Mouse (Mus musculus) small intestine, adult 2 months (tissue): Measurements from ENCODE around the gene Il15. TPM values are rescaled to one million over a fixed set of nuclear protein-coding genes. Genes with fewer than 3 reads are reported as not detected.

Experiments
- H3K27ac ChIP-seq: fragments of 200-500 bp; 2 replicates; pipeline ENCODE4 v1.5.1; 2012; ENCODE audit warnings: low read depth, low read length, control low read depth, inconsistent platforms; ENCODE audit not compliant: insufficient read depth
- H3K27me3 ChIP-seq: fragments of 200-500 bp; 2 replicates; pipeline ENCODE4 v1.6.1; 2012; ENCODE audit warnings: mild to moderate bottlenecking, moderate library complexity, low read length, inconsistent platforms; ENCODE audit not compliant: control insufficient read depth, insufficient read depth
- H3K36me3 ChIP-seq: fragments of 200-500 bp; 2 replicates; pipeline ENCODE4 v1.6.1; 2012; ENCODE audit warnings: mild to moderate bottlenecking, low read length, control low read depth, inconsistent platforms; ENCODE audit not compliant: control insufficient read depth, insufficient read depth
- H3K4me1 ChIP-seq: fragments of 200-500 bp; 2 replicates; pipeline ENCODE4 v1.6.1; 2012; ENCODE audit warnings: low read length, inconsistent platforms, mixed read lengths; ENCODE audit not compliant: control insufficient read depth, insufficient read depth, insufficient read length
- H3K4me3 ChIP-seq: fragments of 200-500 bp; 2 replicates; pipeline ENCODE4 v1.5.1; 2012; ENCODE audit warnings: low read depth, mild to moderate bottlenecking, control low read depth, inconsistent platforms, low read length, moderate library complexity
- CTCF ChIP-seq: fragments of 200-500 bp; IDR thresholded peaks from 2 replicates; pipeline ENCODE4 v1.5.1; 2012; ENCODE audit warnings: low read depth, mild to moderate bottlenecking, control low read depth, inconsistent platforms, low read length, moderate library complexity, mixed read lengths; ENCODE audit not compliant: insufficient replicate concordance, insufficient read length; ENCODE audit errors: extremely low read depth
- POLR2A ChIP-seq: fragments of 200-500 bp; IDR thresholded peaks from 2 replicates; pipeline ENCODE4 v1.6.1; 2012; ENCODE audit warnings: low read depth, mild to moderate bottlenecking, control low read depth, inconsistent platforms, low read length, moderate library complexity
- WGBS: fragments of 180-500 bp; shearing (Covaris S2); methylation state at CpG from one replicate; pipeline ENCODE4 v1.1.7; 2018; 5-methylcytosine and 5-hydroxymethylcytosine counted together
- polyA plus RNA-seq: library from polyadenylated mRNA; depleted of rRNA; stranded (reverse); fragments of >200 nt; gene quantifications from 2 replicates; pipeline ENCODE4 v1.2.3, GENCODE M21; 2012

Gene Il15
- polyA plus RNA-seq, 1 experiment, result 27.2 TPM

GRCm38 (mm10) chr8:82402261-82402685, 749 bp downstream of the Il15 start:
- Histone ChIP-seq H3K4me3 (peak overlapping the region; percentile 63), H3K4me1 (peaks cover 14% of the 10 kb centered on the region; the same call in 1 of the 2 replicates), H3K36me3 (0 out of 2 replicates have a peak, but pooled peaks cover 1% of the 10 kb centered on the region), H3K27ac (peak overlapping the region; percentile 87), H3K27me3 (no peaks in the 10 kb centered on the region)
- TF ChIP-seq POLR2A (no peak), CTCF (no peak)
- WGBS, result under 1% methylated on average over 13 of the region's 13 CpGs

DNA sequence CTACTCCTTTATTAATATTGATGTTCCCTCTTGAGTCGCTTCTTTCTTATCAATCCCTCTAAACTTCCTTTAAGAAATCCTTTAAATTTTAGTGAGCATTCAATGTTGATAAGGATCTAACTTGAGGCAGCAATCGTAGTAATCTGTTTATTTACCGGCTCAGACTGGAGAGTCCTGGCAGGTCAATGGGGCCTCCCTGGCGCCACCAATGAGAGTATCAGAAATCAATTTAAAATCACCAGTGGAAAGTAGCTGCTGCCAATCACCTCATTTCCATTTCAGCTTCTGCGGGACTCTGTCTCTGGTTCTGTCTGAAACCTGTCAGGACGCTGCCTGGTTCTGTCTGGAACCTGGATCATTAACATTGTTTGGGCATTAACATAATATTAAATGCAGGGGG, 1.5 kb downstream of the Il15 start:
- Histone ChIP-seq H3K4me3 (peak overlapping the region; percentile 63; the same call in 1 of the 2 replicates), H3K36me3 (0 out of 2 replicates have a peak, but pooled peaks cover 1% of the 10 kb centered on the region), H3K27me3 (no peaks in the 10 kb centered on the region), H3K27ac (peak overlapping the region; percentile 87), H3K4me1 (peaks cover 14% of the 10 kb centered on the region; the same call in 1 of the 2 replicates)
- WGBS, result 7% methylated on average over 6 of the region's 6 CpGs
- TF ChIP-seq CTCF (no peak), POLR2A (no peak)

- 0 out of 2 replicates have a peak, but pooled peaks cover 1% of the 10 kb centered on the region for H3K36me3 ChIP-seq
- TF ChIP-seq POLR2A, result no peak
- TF ChIP-seq CTCF, result no peak
- peak overlapping the region; percentile 51 for H3K27ac ChIP-seq
- no peaks in the 10 kb centered on the region for H3K27me3 ChIP-seq
- no peak overlapping the region for H3K4me3 ChIP-seq
- WGBS, result 53% methylated on average over 2 of the region's 2 CpGs
- H3K4me1 ChIP-seq, result peaks cover 14% of the 10 kb centered on the region; the same call in 1 of the 2 replicates
Observed at GRCm38 (mm10) chr8:82401059-82401458, 2.0 kb downstream of the Il15 start.

- WGBS, result 39% methylated on average over 2 of the region's 2 CpGs
- no peak overlapping the region for H3K4me3 ChIP-seq
- H3K36me3 ChIP-seq, result 0 out of 2 replicates have a peak, but pooled peaks cover 1% of the 10 kb centered on the region
- H3K27me3 ChIP-seq, result no peaks in the 10 kb centered on the region
- TF ChIP-seq POLR2A (no peak), CTCF (no peak)
- peaks cover 14% of the 10 kb centered on the region; the same call in 1 of the 2 replicates for H3K4me1 ChIP-seq
- no peak overlapping the region for H3K27ac ChIP-seq
Observed at GRCm38 (mm10) chr8:82400376-82400775, 2.6 kb downstream of the Il15 start.

- 83% methylated on average over 2 of the region's 2 CpGs for WGBS
- Histone ChIP-seq H3K27ac (peak overlapping the region; percentile 82), H3K36me3 (0 out of 2 replicates have a peak, but pooled peaks cover 3% of the 10 kb centered on the region), H3K4me1 (peaks cover 19% of the 10 kb centered on the region; the same call in 1 of the 2 replicates), H3K27me3 (no peaks in the 10 kb centered on the region), H3K4me3 (no peak overlapping the region)
- no peak for TF ChIP-seq CTCF
- no peak for TF ChIP-seq POLR2A
Observed at GRCm38 (mm10) chr8:82398546-82398945, 4.5 kb downstream of the Il15 start.

DNA sequence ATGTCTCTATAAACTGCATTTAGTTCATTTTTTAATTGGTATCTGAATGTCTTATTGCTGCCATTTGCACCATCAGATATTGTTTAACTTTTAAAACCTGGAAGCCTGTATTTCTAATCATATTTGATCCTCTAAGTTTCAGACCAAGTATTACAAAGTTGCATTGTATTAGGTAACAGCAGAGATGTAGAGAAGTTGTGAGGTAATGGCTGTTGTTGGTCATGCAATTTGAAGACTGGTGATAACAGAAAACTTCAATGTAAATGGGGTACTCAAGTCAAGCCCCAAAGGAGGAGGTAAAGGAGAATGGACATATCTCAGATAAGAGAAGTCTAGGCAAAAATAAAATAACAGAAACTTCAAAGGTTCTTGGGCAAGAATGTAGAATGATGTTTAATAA, 11.8 kb downstream of the Il15 start:
- Histone ChIP-seq H3K36me3 (peaks cover 9% of the 10 kb centered on the region), H3K4me1 (peaks cover 8% of the 10 kb centered on the region; the same call in 1 of the 2 replicates)
- TF ChIP-seq CTCF (no peak), POLR2A (no peak)

DNA sequence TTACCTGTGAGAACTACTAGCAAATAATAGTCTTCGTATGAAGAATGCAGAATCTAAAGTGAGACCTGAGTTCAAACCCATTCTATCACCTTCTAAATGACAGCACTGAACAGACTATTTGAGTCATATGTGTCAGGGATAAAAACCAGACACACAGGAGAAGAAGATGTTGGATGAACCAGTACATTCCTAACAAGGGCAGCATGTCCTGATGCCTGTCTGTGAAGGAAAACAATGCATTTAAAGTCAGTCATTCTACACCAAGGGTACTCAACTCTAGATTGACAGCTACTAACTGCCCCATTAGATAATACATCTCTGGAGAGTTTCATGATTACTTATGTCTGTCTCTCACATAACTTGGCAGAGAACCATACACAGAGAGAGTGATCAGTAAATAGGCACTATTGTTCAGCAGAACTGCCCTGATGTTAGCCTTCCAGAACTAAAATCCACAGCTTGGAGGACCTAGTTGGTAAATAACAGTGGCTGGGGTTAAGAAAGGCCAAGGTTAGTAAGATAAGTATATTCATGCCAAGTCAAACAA, 14.6 kb downstream of the Il15 start:
- Histone ChIP-seq H3K27ac (no peak overlapping the region), H3K4me1 (peaks cover 8% of the 10 kb centered on the region; the same call in 1 of the 2 replicates), H3K36me3 (peaks cover 10% of the 10 kb centered on the region), H3K27me3 (no peaks in the 10 kb centered on the region), H3K4me3 (no peak overlapping the region)
- TF ChIP-seq CTCF (no peak), POLR2A (no peak)
- WGBS, result 85% methylated on average over 1 of the region's 1 CpGs

More for the DNA sequence above, 11.8 kb downstream of the Il15 start:
- H3K27me3 ChIP-seq, result no peaks in the 10 kb centered on the region
- no peak overlapping the region for H3K4me3 ChIP-seq
- H3K27ac ChIP-seq, result no peak overlapping the region
